Mouse (Mus musculus) left cerebral cortex, postnatal 25 days (tissue): Measurements from ENCODE around the gene Gm49380. TPM values are rescaled to one million over a fixed set of nuclear protein-coding genes. Genes with fewer than 3 reads are reported as not detected.

ENCODE experiments used
- DNase-seq, 2 experiments: peaks; one replicate each; pipeline ENCODE4 v3.0.0; 2022; ENCODE audit warnings: low spot score in 2 of 2, mixed read lengths in 1 of 2
- intact Hi-C: fragments of 180-260 bp; cut with DNase I; formaldehyde crosslinking; loops from one replicate; pipeline ENCODE4 v1.15.1; 2025
- total RNA-seq, 2 experiments: library from RNA; stranded (reverse); gene quantifications; 2 replicates each; pipeline ENCODE4 v1.2.3; 2021

Gene Gm49380
- total RNA-seq, 2 experiments from 2014 or later = 0.14 to 0.27 TPM

DNA sequence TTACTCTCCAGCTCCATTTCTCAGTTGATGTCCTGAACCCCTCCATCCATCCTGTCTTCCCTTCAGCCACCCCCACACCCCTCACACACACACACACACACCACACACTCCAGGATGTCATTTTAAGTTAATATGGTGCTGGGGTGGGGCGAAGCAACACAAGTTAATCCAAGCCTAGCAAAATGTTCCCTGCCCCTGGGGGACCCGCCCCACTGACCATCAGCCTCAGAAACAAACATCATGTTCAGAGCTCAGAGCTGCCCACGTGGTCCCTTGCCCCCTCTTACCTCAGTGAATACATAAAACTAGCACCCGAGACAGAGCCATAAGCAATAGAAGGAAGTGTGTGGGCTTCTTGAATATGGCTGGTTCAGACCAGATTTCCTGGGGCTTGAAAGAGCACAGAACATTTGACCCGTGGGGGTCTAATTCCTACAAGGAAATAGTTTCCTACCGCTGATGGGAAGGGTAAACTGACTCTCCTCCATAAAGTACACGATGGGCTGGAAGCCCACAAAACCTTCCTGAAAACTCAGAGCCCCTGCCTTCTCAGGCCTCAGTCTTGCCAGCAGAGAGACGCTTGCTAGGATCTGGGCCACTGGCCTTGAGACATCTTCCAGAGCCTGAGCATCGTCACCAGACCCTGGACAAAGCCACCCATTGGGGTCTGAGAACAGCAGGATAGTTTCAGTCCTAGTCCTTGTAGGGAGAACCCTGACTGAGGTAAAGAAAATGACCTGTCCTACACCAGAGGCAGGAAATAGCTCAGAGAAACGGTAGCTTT lies 33.1 kb downstream of the Gm49380 start:
- intact Hi-C loops = loop anchor here (5.0 kb wide), 1 partner anchor 533 kb away; no protein-coding TSS in a partner anchor
- peak in 1 of 2 experiments; percentile 2 for DNase-seq

DNA sequence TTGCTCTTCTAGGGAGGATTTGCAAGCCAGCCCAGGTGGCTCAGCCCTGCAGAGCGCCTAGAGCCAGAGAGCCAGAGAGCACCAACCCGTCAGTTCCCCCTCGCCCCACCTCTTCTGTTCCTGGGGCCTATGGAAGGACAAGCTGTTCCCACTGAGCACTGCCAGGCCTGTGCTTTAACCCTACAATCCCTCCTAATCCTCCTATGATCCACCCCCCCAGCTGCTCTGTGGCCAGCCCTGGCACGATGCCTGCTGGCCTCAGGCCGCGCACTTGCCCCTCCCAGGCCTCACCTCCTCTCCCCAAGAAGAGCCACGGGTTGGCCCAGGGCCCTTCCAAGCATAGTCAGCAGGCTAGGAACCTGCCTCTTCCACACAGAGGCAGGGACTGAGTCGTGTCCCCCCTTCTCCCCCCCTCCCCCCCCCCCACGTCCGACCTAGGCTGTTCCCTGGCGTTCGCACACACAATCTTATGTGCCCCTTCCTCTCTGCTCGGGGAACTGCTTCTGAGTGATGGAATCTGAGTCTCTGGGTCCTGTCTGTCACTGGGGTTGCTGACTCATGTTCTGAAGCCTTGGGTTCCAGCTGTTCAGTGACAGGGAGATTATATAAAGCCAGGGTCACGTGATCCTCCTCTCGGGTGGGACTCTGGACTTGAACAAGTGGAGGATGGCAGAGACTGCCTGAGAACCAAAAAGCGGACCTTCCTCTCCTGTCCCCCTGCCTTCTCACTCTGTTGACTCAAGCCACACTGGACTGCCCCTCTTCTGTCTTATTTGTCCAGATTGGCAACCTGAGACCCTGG lies 34.1 kb downstream of the Gm49380 start:
- DNase-seq = peak; percentile 57 to 75
- intact Hi-C loops = no loop called here

DNA sequence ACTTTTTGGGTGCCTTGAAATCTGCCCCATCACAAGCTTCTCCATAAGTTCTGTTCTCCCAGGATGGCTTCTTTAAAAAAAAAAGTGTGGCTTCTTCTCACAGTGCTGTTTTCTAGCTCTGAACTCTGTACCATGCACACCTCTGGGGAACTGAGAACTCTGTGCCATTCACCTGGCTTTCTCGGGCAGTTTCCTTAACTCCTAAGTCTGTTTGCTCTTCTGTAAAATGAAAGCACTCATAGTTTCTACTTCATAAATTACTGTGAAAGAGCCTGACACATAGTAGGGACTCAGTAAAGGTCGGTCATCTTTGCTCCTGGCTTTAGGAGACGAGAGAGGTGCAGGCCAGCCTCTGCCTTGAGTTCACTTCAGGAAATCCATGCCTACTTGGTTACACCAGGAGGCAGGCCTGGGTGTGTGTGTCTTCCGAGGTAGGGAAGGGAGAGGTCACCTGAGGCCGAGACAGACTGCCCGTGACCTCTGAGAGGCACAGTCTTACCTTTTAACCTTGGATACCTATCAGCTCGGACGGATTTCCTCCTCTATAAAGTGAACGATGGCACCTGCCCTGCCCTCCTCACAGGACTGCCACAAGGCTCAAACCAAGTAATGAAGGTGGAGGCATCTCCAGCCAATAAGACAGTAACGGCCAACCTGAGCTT lies 35.0 kb downstream of the Gm49380 start:
- no peak for DNase-seq
- intact Hi-C loops = no loop called here

DNA sequence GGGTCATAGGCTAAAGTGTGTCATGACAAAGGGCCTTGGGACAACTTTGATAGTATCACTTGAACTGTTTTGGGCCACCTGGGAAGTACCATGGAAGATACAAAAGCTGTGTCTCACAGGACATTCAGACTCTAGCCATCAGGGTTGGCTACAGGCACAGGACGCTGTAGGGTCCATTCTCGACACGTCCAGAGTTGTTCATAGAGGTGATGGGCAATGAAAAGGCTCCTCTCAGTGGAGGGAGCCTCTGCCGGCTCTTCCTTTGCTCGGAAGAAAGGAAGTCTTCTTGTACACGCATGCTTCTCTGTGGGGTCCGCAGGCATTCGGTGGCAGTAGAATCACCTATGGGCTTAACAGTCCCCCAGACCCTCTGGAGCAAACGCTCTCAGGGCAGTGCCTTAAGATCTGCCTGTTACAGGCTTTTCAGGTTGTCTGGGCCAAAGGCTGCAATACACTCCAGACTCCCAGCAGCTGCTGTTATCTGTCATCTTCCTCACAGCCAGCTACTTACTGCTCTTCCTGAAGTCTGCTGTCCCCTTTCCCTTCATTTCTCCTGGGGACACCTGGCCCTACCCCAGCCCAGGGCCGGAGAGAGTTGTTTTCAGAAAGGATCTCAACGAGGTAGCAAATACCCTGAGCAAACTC lies 35.9 kb downstream of the Gm49380 start:
- intact Hi-C loops = no loop called here
- DNase-seq = no peak

DNA sequence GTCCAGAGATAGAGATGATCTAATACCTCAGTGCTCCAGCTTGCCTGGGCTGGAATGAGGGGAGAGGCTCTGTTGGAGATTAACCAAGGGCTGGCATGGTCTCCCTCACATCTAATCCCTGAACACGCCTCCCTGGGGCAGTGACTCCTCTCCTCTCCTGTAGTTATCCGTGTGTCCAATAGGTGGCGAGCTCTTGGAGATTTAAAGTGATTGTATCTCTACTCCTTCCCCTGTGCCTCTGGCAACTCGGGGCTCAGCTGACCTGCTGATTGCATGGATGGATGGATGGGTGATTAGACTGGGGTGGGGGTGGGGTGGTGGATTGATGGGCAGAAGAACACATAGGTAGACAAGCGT lies 36.6 kb downstream of the Gm49380 start:
- intact Hi-C loops = no loop called here
- DNase-seq = peak; percentile 61 to 71

DNA sequence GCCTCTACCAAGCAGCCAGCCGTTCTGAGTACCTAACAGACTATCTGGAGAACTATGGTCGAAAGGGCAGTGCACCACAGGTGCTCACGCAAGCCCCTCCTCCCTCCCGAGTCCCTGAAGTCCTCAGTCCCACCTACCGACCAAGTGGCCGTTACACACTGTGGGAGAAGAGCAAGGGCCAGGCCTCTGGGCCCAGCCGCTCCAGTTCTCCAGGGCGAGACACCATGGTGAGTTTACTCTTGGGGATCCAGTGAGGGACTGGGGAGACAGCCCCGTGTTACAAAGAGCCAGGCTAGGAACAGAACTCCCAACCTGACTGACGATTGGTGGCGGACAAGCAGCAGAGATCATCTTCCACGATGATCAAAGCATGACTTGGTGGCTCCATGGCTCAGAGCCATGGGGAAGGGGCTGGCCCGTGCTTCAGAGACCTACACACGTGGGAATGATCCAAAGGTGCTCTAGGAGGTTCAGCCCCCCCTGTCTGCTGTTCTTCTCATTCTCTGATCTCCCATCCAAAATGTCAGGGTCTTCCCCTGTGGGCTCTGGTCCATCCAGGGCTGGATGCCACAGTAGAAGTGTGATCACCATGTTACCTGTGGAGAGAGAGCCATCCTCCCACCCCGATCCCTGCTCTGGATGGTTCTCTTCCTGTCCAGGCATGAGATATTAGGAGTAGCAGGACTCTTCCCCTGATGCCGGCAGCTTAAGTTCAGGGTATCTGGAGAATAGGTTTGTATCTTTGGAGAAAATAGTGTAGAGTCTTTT lies 37.1 kb downstream of the Gm49380 start:
- no peak for DNase-seq
- intact Hi-C loops = no loop called here

DNA sequence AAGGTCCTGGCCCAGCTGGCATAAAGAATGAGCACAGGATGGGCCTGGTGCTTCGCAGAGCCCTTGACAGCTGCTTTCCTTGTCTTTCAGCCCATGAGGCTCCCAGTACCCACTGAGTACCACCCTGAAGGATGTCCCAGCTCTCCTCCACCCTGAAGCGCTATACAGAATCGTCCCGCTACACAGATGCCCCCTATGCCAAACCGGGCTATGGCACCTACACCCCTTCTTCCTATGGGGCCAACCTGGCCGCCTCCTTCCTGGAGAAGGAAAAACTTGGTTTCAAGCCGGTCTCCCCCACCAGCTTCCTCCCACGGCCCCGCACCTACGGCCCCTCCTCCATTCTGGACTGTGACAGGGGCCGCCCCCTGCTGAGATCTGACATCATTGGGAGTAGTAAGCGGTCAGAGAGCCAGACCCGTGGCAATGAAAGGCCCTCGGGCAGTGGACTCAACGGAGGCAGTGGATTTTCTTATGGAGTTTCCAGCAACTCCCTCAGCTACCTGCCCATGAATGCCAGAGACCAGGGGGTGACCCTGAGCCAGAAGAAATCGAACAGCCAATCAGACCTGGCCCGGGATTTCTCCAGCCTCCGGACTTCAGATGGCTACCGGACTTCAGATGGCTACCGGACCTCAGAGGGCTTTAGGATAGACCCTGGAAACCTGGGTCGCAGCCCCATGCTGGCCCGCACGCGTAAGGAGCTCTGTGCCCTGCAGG lies 37.9 kb downstream of the Gm49380 start:
- no peak for DNase-seq
- intact Hi-C loops = no loop called here

DNA sequence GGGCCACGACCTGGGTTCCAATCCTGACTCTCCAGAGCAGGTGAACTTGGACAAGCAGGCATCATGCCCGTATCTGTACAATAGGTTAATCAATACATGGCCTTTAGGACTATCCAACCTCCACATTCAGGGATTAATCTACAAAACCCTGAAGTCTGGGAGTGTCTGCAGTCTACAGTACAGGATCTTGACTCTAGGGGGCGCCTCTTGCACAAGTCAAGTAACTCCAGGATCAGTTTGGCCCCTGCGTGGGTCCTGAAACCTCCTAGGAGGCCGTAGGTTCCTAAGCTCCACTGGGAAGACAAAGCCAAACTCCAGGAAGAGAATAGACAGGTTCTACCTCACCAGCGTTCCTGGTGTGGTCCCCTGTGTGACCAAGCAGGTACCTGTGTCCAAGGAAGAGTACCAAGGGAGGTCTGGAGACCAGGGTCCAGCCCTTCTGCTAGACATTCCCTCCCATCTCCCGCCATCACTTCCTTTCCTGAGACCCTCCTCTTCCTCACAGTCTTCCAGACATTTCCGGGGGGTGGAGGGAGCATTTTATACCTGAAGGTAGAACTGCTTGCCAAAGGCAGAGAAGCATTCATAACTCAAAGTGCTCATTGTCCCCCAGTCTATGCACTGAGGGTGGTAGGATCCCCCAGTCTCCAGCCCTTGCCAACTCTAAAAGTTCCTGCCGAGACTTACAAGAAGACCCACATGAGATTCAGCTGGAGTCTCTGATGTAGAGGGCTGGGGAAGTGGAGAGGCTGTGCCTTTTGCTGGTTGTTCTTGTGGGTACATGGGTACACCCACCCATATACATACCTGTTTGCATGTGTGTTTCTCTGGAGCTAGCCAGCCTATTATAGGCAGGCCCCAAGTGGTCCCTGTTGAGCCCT lies 38.7 kb downstream of the Gm49380 start:
- DNase-seq = no peak
- intact Hi-C loops = no loop called here

DNA sequence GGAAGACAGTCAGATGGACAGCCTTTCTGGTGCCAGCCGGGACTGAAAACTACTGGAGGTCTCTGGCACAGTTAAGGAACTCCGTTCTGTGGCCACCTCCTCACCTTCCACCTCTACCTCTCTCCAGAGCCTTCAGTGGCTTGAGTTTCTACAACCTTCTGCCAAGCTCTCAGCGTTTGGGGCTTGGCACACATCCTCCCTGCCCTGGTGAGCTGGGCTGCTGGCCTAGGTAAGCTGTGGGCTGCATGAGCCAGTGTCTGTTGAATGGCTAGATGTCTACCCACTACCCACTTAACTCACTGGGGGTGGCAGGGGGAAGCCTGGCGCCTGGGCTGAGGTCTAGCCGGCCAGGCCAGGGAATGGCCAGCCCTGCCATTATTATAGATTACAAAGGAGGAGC lies 40.2 kb downstream of the Gm49380 start:
- intact Hi-C loops = loop anchor here (2.0 kb wide), 1 partner anchor 36 kb away; no protein-coding TSS in a partner anchor
- DNase-seq = no peak

DNA sequence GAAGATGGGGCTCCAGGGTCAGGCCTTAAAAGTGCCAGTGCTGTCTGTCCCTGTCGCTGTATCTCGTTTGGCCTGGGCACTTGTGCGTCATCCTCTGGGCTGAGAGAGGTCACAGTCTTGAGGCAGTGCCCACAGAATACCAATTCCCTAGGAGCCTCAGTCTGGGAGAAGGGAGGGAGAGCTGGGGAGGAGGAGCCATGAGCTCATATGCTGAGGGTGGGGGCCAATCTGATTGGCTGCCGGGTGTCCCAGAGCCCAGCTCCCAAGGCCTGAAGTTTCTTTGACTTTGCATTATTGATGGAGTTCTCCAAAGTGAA lies 40.7 kb downstream of the Gm49380 start:
- intact Hi-C loops = loop anchor here (2.0 kb wide), 1 partner anchor 36 kb away; no protein-coding TSS in a partner anchor
- no peak for DNase-seq

DNA sequence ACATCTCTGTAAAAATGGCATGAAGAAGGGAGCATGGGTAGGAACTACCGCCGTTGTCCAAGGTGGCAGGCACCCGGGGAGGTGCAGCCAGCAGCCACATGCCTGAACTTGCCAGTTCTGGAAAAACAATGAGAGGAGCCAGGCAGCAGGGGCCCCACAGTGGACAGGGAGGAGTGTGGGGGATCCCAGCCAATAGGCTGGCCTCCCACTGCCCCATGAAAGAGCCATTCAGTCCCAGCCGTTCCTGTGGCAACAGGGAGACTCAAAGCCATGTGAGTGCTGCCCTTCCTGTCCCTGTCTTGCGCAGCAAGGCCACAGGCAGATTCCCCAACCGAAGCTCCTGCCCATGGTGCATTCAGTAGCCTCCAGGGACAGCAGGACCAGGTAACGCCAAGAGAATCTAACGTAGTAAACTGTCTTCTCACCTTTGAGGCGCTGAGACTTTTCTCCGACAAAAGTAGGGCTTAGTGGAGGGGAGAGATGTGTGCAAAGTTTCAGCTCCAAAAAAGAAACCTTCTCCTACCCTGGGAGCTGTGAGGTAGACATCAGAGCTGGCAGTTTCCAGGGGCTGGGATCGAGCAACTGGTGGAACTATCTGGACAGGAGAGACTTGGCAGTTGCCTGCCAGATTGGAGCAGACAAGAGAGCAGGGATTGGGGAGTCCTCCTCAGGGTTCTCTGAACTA lies 41.2 kb downstream of the Gm49380 start:
- DNase-seq = peak in 1 of 2 experiments; percentile 62
- intact Hi-C loops = loop anchor here (2.0 kb wide), 1 partner anchor 37 kb away; no protein-coding TSS in a partner anchor

DNA sequence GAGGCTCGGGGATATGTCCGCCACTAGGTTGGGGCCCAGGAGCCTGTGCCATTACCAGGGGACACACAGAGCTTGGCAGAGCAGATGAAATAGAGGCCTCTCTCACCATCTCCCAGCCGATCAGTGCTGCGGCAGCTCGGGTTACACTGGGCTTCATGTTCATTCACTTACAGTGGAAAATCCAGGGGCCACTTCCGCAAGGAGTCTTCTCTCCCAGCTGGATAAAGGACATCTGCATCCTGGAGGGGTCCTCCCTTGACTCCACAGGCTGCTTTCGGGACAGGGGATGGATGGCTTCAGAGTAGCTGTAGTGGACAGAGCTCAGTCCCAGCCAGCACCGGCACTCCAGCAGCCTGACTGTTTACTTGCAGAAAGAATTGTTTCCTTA lies 42.5 kb downstream of the Gm49380 start:
- intact Hi-C loops = no loop called here

DNA sequence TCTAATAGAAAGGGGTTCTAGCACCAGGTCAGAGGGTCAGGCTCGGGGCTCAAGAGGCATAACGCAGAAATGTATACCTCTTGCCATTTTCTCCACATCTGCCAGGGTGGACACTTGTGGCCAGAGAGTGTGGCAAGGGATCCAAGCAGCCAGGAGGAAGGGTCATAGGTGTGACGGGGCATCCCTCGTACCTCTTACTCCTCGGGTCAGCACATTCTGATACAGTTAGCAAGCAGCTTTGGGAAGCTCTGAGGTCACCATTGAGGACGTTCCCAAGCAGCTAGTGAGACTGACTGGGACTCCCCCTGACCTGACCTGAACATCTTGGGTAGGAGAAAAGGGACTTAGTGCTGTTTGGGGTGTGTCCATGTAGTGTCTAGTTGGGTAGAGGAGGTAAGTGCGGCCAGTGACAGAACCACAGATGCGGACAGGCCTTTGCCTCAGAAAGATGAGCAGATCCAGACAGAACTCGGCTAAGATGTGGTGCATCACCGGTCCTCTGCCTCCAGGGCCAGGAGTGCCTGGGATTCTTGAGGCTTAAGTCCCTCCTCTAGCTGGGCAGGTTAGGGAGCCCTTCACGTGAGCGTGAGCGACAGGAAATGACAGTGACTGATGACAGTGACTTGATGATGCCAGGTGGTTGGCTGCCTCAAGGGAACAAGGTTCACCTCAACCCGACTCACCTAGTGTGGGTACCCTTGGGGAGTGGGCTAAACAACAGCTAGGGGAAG lies 43.0 kb downstream of the Gm49380 start:
- intact Hi-C loops = no loop called here
- no peak for DNase-seq

More for the DNA sequence above, 42.5 kb downstream of the Gm49380 start:
- DNase-seq = no peak

DNA sequence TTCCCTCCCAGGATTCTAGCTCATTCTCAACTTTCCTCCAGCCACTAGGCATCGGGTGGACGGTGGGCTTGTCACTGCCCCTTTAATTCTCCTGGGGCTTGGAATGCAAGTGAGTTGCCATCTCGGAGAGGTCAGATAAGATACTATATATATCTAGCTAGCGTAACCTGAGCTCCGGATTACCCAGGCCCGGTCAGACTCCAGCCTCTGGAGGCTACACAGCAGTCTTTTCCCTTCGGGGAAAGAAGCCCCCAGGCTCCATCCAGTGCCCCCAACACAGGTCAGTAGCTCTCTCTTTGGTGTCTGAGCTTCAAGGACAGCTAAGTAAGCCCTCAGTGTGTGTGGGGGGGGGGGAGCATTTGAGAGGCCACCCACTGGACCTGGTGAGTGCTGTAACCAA lies 44.0 kb downstream of the Gm49380 start:
- no peak for DNase-seq
- intact Hi-C loops = no loop called here

DNA sequence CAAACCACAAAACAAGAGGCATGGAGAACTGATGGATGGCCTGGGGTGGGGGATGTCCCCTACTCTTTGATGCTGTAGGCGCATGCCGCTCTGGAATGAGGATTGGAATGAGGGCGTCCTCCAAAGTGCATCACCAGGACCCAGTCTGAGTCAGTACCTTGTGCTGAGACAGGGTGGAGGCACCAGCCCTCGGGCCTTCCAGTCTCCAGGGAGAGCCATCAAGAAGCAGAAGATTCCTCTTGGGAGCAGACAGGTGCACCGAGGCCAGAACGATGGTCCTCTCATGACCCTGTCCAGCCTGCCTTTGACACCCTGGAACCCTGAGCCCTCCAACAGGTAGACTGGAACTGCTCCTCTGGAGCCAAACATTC lies 45.4 kb downstream of the Gm49380 start:
- DNase-seq = no peak
- intact Hi-C loops = loop anchor here (1.0 to 2.0 kb wide), 2 partner anchors 19 to 25 kb away; partner anchors contain the start of gene Thy1

DNA sequence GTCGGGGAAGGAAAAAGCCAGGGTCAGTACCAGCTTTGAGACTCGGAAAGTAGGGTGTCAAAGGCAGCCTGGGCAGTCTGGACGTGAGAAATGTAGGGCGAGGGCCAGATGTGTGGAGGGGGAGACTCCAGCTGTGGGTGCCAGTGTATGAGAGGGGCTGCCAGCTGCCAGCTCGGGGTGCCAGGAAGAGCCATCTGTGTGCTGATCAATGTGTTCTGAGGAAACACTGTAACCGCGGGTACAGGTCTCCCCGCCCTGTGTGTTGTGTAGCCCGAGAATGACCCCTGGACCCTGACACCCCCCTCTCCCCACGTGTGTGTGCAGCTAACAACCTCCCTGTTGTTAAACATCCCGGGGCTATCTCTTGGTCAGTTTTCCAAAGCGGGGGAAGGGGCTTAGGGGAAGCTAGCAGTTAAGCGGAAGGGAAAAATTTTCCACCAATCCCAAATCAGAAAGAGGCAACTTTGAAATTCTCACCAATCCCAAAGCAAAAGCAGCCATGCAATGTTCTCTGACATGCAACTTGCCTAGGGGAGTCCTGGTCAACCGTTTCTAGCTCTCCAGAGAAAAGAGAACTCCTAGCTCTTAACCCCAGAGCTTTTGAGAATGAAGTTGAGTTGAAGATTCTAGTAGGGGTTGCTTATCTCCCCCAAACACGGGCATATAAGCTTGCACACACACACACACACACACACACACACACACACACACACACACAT lies 45.9 kb downstream of the Gm49380 start:
- intact Hi-C loops = loop anchor here (1.0 to 2.0 kb wide), 2 partner anchors 19 to 24 kb away; partner anchors contain the start of gene Thy1
- DNase-seq = no peak
